Mouse (Mus musculus) heart, postnatal 0 days (tissue): ENCODE data around the gene Sox12. TPM values are rescaled to one million over a fixed set of nuclear protein-coding genes. Genes with fewer than 3 reads are reported as not detected.
"Not testable (repeated sequence)": the region's sequence is repeated elsewhere in the genome, so short reads cannot be mapped to it uniquely, and the experiment has no call there.

Experiments
- ATAC-seq: fragments of 200-750 bp; cut with Nextera tagmentation; 2 replicates; pipeline ENCODE4 v1.8.0; 2017; ENCODE audit warnings: low read depth, moderate number of reproducible peaks, moderate library complexity; ENCODE audit not compliant: insufficient read depth
- DNase-seq: peaks from one replicate; pipeline ENCODE4 v3.0.0-alpha.2; 2016; ENCODE audit warnings: low spot score
- H3K27ac ChIP-seq: fragments of 300-500 bp; sonication (generic); 2 replicates; pipeline ENCODE4 v1.5.1; 2014; ENCODE audit warnings: low read depth, mild to moderate bottlenecking
- H3K27me3 ChIP-seq: fragments of 300-500 bp; sonication (generic); 2 replicates; pipeline ENCODE4 v1.6.1; 2014; ENCODE audit warnings: low read length, mixed read lengths; ENCODE audit not compliant: control insufficient read depth, insufficient read depth
- H3K36me3 ChIP-seq: fragments of 300-500 bp; sonication (generic); replicated peaks from 2 replicates; pipeline ENCODE4 v1.6.1; 2014; ENCODE audit warnings: low read length, mixed read lengths; ENCODE audit not compliant: control insufficient read depth, insufficient read depth
- H3K4me1 ChIP-seq: fragments of 300-500 bp; sonication (generic); 2 replicates; pipeline ENCODE4 v1.6.1; 2014; ENCODE audit warnings: antibody characterized with exemption; ENCODE audit not compliant: control insufficient read depth, insufficient read depth
- H3K4me2 ChIP-seq: fragments of 300-500 bp; sonication (generic); 2 replicates; pipeline ENCODE4 v1.6.1; 2014; ENCODE audit warnings: low read depth, mild to moderate bottlenecking, low read length, moderate library complexity
- H3K4me3 ChIP-seq: fragments of 300-500 bp; sonication (generic); 2 replicates; pipeline ENCODE4 v1.5.1; 2014; ENCODE audit warnings: low read depth, low read length
- H3K9ac ChIP-seq: fragments of 300-500 bp; sonication (generic); replicated peaks from 2 replicates; pipeline ENCODE4 v1.6.1; 2014; ENCODE audit warnings: low read depth, low read length, mixed read lengths
- H3K9me3 ChIP-seq: fragments of 300-500 bp; sonication (generic); replicated peaks from 2 replicates; pipeline ENCODE4 v1.6.1; 2016; ENCODE audit warnings: low read length; ENCODE audit not compliant: control insufficient read depth
- CTCF ChIP-seq: IDR thresholded peaks from 2 replicates; pipeline ENCODE4 v1.5.1; 2016; ENCODE audit warnings: antibody characterized with exemption, control low read depth, low read depth
- EP300 ChIP-seq: IDR thresholded peaks from 2 replicates; pipeline ENCODE4 v1.6.1; 2016; ENCODE audit warnings: antibody characterized with exemption, low read depth
- WGBS: fragments of 180-500 bp; shearing (Covaris S2); extraction: QIAGEN DNeasy Blood & Tissue Kit; methylation state at CpG from one replicate; pipeline ENCODE4 v1.1.7; 2014; 5-methylcytosine and 5-hydroxymethylcytosine counted together
- polyA plus RNA-seq: library from polyadenylated mRNA; unstranded; fragments of >200 nt; fragmentation: Nextera tagmentation; extraction: Ambion mirVana; gene quantifications from 2 replicates; pipeline ENCODE4 v1.2.1, GENCODE M21; 2015
- total RNA-seq: library from RNA; depleted of rRNA; stranded (reverse); fragments of >200 nt; gene quantifications from 2 replicates; pipeline ENCODE4 v1.2.3, GENCODE M21; 2014; ENCODE audit warnings: low replicate concordance

Gene Sox12
- total and polyA plus RNA-seq, 2 experiments from 2014 or later = 5.5 to 19.9 TPM

- H3K9me3 ChIP-seq, H3K27ac ChIP-seq, H3K4me2 ChIP-seq, H3K9ac ChIP-seq, ATAC-seq, H3K27me3 ChIP-seq, H3K36me3 ChIP-seq, H3K4me3 ChIP-seq, DNase-seq: not testable (repeated sequence)
- H3K4me1 ChIP-seq = peaks cover 15% of the 10 kb centered on the region
- 90% methylated on average over 5 of the region's 5 CpGs for WGBS
- 0 out of 2 replicates have a peak, but pooled peaks have one; percentile 4 for TF ChIP-seq CTCF
Observed at GRCm38 (mm10) chr2:152358977-152359376, 38.9 kb downstream of the Sox12 start.

- WGBS = 83% methylated on average over 3 of the region's 3 CpGs
- TF ChIP-seq CTCF (no peak), EP300 (no peak)
- no peaks in the 10 kb centered on the region for H3K36me3 ChIP-seq
- no peak overlapping the region for H3K27ac ChIP-seq
- H3K9ac ChIP-seq = no peak overlapping the region
- no peaks in the 10 kb centered on the region for H3K9me3 ChIP-seq
- no peak overlapping the region for H3K4me3 ChIP-seq
- ATAC-seq (no peak), DNase-seq (no peak)
- peaks cover 15% of the 10 kb centered on the region for H3K4me1 ChIP-seq
- H3K4me2 ChIP-seq = no peak overlapping the region
- no peaks in the 10 kb centered on the region for H3K27me3 ChIP-seq
Observed at GRCm38 (mm10) chr2:152357254-152357653, 40.6 kb downstream of the Sox12 start.

GRCm38 (mm10) chr2:152349842-152350540, 47.9 kb downstream of the Sox12 start:
- H3K9ac ChIP-seq = no peak overlapping the region
- ATAC-seq (peak; percentile 65), DNase-seq (peak; percentile 79)
- no peaks in the 10 kb centered on the region for H3K27me3 ChIP-seq
- no peak overlapping the region for H3K27ac ChIP-seq
- no peak overlapping the region for H3K4me2 ChIP-seq
- no peaks in the 10 kb centered on the region for H3K36me3 ChIP-seq
- WGBS = 82% methylated on average over 8 of the region's 8 CpGs
- no peak overlapping the region for H3K4me3 ChIP-seq
- TF ChIP-seq EP300 (no peak), CTCF (no peak)
- H3K4me1 ChIP-seq = peaks cover 10% of the 10 kb centered on the region
- H3K9me3 ChIP-seq = no peaks in the 10 kb centered on the region

- no peaks in the 10 kb centered on the region for H3K9me3 ChIP-seq
- H3K36me3 ChIP-seq = no peaks in the 10 kb centered on the region
- TF ChIP-seq EP300 (no peak), CTCF (no peak)
- H3K27me3 ChIP-seq = no peaks in the 10 kb centered on the region
- DNase-seq (no peak), ATAC-seq (no peak)
- H3K4me3 ChIP-seq = no peak overlapping the region
- peaks cover 10% of the 10 kb centered on the region for H3K4me1 ChIP-seq
- WGBS = 79% methylated on average over 5 of the region's 6 CpGs
- H3K4me2 ChIP-seq = no peak overlapping the region
- no peak overlapping the region for H3K27ac ChIP-seq
- H3K9ac ChIP-seq = no peak overlapping the region
Observed at GRCm38 (mm10) chr2:152349205-152349604, 48.7 kb downstream of the Sox12 start.

- no peak overlapping the region for H3K9ac ChIP-seq
- H3K27ac ChIP-seq = no peak overlapping the region
Observed at GRCm38 (mm10) chr2:152347722-152348121, 50.1 kb downstream of the Sox12 start.

GRCm38 (mm10) chr2:152346776-152347465, 50.9 kb downstream of the Sox12 start:
- WGBS = 38% methylated on average over 9 of the region's 9 CpGs

More at GRCm38 (mm10) chr2:152347722-152348121, 50.1 kb downstream of the Sox12 start:
- Histone ChIP-seq H3K36me3 (no peaks in the 10 kb centered on the region), H3K4me1 (peaks cover 10% of the 10 kb centered on the region), H3K9me3 (no peaks in the 10 kb centered on the region), H3K27me3 (no peaks in the 10 kb centered on the region), H3K4me2 (no peak overlapping the region), H3K4me3 (no peak overlapping the region)
- ATAC-seq = no peak
- no peak for DNase-seq
- TF ChIP-seq CTCF (no peak), EP300 (no peak)
- WGBS = 74% methylated on average over 2 of the region's 2 CpGs

More at GRCm38 (mm10) chr2:152346776-152347465, 50.9 kb downstream of the Sox12 start:
- TF ChIP-seq CTCF (no peak), EP300 (no peak)
- Histone ChIP-seq H3K4me3 (no peak overlapping the region), H3K27ac (no peak overlapping the region), H3K4me1 (peaks cover 10% of the 10 kb centered on the region), H3K27me3 (no peaks in the 10 kb centered on the region), H3K36me3 (no peaks in the 10 kb centered on the region), H3K4me2 (no peak overlapping the region), H3K9me3 (no peaks in the 10 kb centered on the region), H3K9ac (no peak overlapping the region)
- DNase-seq (no peak), ATAC-seq (no peak)
